Mouse (Mus musculus) thymus, postnatal 14 days (tissue): Measurements from ENCODE around the gene Trim41.
"Not testable (repeated sequence)": the region's sequence is repeated elsewhere in the genome, so short reads cannot be mapped to it uniquely, and the experiment has no call there.

Source experiments
- DNase-seq: peaks from one replicate; pipeline ENCODE4 v3.0.0; 2021

Trim41 gene

DNA sequence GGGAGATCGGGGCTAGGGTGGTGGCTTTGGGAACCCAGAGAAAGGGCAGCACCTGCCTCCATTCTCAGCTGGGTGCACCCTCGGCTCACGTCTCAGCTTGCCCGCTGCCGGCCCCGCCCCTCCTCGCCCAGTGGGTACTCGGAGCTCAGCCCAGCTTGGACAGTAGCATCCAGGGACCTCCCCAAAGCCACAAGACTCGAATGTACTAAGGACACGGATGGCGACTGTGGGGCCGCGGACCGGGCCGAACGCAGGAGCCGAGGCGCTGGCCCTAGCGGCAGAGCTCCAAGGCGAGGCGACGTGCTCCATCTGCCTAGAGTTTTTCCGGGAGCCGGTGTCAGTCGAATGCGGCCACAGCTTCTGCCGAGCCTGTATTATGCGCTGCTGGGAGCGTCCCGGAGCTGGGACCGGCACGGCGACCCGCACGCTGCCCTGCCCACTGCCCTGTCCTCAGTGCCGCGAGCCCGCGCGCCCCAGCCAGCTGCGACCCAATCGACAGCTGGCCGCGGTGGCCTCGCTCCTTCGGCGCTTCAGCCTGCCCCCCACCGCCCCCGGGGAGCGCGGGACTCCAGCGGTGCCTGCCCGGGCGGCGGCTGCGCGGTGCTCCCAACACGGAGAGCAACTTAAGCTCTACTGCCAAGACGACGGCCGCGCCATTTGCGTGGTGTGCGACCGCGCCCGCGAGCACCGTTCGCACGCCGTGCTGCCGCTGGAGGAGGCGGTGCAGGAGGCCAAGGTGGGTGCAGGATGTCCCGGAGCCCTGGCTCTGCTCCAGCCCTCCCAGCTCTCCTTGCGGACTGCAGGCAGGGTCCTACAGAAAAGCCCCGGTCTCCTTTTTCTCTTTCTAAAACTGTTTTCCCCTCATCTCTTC, 20.4 kb upstream of the Trim41 start:
- DNase-seq: peak; percentile 64

DNA sequence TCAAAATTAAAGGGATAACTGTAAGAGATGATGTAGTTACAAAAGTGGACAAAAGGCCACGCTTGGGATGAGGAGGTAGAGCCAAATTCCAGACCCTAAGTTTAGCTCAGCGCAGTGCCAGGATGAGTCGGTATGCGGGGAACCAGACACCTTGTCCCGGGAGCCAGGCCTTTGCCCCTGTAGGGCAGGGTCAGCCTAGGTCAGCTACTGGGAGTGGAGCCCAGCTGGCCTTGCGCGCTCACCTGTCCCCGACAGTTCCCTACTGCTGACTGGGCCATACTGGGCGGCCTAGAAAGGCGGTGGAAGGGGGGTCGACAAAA, 19.8 kb upstream of the Trim41 start:
- no peak for DNase-seq

DNA sequence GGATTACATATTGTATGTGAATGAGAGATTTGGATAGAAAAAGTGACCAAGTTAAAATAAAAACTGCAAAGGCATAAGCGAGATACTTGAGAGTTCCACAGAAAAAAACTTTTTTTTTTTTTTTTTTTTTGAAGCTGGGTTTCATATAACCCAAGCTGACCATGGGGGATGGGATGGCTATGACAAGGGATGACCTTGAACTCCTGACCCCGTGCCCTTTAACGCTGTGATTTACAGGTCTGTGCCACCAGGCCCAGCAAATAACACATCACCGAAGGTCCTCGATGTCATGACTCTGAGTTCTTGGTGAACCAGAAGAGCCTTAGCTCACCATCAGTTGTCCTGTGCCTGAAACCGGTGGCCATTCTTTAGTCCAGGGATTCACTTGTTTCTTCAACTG, 18.8 kb upstream of the Trim41 start:
- DNase-seq: no peak

DNA sequence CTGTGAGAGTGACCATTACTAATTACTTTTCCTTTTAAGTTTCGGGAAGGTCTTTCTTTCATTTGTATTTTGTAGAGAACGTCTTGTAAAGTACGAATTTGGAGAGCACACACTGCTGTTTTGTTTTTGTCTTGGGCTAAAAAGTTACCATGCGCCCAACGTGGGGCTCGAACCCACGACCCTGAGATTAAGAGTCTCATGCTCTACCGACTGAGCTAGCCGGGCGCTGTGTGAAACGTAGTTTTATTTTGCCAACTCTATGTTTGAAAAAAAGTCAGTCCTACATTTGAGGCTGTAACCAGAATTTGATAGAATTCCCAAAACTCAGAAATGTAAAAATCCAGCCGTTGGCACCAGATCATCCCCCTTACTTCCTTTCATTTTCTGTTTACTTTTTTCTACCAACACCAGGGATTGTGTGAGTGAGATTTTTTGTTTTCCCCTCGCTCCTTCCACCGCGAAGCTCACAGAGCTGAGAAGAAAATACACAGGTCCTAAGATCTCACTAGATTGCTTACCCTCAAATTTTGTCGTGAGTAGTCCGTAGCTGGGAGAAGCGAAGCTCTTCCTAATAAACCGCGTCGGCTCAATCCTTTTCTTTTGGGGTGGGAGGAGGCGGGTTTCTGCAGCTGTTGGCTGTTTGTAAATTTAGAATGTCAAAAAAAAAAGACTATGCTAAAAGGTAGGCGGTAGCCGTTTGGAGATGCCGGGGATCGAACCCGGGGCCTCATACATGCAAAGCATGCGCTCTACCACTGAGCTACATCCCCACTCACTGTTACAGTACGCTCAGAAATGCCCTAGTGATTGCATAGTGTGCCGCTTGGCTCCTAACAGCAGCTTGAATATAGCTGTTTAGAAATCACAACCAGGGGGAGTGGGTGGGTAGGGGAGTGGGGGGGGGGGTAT, 16.8 kb upstream of the Trim41 start:
- peak; percentile 96 for DNase-seq

DNA sequence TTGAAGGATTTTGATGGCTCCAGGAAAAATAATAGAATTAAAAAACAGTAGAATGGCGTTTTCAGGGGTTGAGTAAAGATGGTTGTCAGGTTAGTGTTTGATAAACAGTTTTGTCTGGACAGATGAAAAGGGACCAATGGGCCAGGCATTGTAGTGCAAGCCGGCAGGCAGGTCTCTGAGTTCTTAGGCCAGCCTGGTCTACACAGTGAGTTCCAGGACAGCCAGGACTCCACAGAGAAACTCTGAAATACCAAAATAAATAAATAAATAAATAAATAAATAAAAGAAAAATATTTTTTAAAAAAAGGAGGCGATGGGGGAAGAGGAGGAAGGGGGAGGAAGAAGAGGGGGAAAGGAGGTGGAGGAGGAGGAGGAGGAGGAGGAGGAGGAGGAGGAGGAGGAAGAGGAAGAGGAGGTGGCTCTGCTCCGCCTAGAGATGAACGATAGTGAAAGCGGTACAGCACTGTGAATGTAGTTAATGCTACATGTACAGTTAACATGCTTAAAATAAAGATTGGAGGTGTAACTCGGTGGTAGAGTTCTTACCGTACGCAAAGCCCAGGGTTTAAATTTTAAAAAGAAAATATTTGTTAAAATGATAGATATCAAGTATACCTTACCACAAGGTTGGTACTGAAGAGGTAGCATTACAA, 16.1 kb upstream of the Trim41 start:
- no peak for DNase-seq

DNA sequence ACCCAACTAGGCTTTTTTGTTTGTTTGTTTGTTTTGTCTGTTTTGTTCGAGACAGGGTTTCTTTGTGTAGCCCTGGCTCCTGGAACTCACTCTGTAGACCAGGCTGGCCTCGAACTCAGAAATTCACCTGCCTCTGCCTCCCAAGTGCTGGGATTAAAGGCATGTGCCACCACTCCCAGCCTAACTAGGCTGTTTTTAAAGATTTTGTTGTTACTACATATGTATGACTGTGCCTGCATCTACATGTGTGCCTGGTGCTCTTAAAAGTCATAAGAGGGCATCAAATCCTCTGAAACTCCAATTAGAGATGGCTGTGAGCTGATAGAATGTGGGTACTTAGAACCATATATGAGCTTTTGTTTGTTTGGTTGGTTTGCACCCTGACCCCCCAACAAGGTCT, 14.1 kb upstream of the Trim41 start:
- no peak for DNase-seq

DNA sequence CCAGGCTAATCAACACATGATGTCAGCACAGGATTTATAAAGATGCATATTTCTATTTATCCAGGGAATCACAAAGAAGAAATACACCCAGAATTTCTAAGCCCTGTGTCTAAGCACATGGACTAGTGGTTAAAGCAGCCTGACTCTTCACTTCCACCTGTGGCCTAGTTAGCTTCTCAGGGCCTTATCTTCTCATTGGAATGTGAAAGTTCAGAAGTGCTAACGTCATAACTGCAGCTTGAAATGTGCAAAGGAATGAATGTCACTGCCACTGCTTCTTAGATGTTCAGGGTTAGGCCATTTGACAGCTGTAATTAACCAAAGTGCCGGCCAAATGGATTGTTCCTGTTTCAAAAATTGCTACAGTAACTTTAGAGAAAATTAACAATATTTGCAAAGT, 13.1 kb upstream of the Trim41 start:
- DNase-seq: no peak

DNA sequence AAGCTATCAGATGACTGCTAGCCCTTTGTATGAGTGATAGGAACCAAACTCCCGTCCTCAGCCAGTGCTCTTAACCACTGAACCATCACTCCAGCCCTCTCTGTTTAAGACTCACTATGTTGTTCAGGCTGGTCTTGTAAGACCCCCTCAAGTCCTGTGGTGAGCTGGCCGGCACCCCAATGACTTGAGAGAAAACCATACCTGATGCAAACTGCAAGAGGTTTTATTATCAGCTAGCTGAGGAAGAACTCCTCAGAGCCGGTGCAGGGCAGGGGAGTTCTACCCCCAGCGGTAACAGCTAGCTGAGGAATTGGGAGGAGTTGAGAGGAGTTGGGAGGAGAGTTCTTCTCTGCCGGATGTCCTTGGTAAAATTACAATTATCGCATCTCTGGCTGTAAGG, 10.8 kb upstream of the Trim41 start:
- no peak for DNase-seq

DNA sequence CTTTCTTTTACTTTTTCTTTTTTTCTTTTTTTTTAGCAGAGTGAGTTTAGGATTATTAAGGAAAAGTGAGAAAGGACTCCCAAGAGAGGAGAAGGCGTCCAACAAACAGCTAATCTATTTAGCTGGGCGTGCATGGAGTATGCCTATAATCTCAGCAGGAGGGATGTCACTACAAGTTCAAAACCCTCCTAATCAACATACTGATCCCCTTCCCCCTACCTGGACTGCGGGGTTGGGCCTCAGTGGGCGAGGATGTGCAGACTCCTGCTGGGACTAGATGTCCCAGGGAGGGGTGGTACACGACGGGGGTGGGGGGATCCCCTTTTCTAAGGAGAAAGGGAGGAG, 9.6 kb upstream of the Trim41 start:
- no peak for DNase-seq

DNA sequence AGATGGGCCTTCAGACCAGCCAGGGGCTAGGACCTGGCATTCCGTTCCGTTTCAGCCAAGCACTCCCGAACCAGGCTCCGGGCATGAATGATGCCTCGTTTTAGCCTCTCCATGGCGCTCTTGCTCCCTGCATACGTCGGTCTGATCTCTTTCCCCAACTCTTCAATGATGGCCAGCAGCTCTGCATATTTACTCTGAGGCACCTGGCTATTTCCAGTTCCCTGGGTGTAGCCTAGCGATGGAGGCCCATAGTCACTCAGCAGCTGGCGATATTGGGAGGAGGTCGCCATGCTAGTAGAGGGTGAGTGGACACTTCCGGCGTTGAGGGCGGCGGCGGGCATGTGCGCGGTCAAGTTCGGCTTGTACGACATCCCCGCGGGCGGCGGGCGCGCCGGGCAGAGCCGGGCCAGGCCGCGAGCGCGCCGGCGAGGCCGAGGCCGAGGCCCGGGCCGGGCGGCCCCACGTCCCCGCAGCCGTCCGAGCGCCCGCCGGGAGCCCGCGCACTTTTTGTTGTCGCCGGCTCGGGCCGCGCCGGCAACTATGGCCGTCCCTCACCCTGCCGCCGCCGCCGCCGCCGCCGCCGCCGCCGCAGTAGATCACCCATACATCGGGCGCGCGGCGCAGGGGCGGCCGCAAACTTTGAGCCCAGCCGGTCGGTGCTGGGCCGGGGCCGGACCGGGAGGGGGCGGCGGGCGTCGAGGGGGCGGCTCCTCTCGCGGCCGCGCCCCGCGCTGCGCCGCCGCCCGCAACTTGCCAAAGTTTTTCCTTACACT, 9.0 kb upstream of the Trim41 start, which contains the start of the genes Trim7 and Gm12184:
TSS of gene Trim7 (plus strand) at position 162 of the 773 bp plus-strand sequence.
TSS of gene Gm12184 (minus strand) at position 677 of the 773 bp plus-strand sequence.
- not testable (repeated sequence) for DNase-seq

DNA sequence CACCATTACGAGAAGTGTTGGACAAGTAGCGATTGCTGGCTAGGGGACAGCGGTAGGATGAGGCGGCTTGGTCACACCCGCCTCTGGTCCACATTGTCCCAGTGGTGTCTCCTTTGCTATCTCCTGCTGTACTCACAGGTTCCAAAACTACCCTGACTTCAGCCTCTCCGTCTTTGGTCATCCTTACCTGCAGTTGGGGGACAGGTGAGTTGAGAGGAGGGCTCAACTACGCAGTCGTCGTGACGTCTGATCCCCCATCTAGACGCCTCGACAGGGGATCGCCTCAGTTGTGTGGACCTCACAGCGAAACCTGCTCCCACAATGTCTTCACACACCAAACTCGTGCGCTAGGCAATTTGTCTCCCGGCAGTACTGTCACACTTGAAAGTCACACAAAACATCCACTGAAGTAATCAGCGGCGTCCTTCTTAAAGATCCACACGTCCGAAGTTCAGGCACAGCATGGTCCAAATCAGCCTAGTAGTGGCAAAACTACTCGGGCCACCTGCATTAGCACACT, 7.2 kb upstream of the Trim41 start:
- DNase-seq: no peak

DNA sequence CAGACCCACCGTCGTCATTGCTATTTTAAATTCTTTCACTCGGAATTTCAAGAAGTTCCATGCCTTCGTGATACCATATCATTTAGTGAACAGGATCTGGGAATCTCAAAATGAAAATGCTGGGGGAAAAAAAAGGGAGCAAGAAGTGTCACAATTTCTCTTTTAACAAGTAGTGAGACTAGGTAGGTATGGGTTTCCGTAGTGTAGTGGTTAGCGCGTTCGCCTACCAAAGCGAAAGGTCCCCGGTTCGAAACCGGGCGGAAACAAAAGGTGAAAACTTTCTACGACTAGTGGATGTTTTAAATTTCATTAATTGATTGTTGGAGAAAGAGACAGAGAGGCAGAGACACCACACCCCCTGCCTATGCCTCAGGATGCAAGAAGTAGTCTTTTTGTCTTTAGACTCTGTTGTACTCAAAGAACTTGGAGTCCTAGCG, 6.4 kb upstream of the Trim41 start:
- DNase-seq: peak; percentile 75

DNA sequence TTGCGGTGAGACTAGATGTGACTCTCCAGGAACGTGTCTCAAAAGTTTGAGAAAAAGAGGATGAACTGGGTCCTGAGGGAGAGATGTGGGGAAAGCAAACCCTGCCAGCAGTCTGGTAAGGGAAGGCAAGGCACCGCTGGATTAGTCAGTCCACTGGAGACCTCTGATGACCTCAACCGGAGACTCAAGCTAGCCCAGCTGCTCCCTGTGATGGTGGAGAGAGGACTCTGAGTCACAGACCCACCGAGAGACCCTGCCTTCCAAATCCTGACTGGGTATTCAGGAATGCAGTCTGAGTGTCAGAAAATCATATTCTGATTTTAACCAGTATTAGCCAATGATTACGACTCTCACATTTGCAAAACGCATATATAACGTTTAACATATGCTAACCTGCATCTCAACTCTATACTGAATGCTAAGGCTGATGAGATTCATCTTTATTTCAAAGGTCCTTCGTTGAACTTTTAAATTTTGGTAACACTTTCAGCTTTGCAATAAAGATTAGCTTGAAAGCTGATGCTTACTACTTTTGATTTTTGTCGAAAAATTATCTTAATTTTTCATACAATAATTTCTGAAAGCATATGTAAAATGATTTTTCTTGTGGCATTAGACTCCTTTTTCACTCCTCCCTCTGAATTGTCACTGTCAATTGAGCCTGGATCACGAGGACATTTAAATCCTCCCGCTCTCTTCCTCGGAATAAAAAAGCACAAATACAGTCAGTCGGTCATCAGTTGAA, 5.8 kb upstream of the Trim41 start:
- no peak for DNase-seq

DNA sequence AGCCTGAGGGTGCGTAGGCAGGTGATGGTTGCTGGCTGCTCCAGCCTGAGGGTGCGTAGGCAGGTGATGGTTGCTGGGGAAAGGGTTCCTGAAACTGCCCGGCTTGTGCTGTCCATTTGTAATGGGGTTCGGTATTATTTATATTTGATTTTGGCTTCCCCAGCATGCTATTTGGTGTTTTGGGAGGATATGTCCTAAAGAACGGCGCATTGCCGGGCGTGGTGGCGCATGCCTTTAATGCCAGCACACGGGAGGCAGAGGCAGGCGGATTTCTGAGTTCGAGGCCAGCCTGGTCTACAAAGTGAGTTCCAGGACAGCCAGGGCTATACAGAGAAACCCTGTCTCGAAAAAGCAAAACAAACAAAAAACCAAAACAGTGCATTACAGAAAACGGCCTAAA, 4.1 kb upstream of the Trim41 start:
- not testable (repeated sequence) for DNase-seq

DNA sequence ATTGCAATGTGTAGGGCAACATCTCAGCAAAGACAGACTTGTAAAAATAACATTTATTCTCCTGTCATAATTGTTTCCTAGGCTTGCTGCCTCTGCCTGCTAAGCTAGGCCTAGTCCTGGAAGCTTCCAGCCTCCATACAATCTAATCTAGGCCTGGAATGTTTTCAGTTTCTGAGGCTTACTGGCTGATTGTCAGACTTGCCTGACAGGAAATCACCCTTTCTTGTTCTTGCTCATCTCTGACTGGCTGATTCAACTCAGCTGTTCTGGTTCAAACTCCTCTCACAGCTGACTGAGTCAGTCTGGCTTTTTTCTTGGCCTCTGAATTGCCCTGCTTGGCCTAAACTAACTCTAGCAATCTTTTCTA, 3.1 kb upstream of the Trim41 start:
- DNase-seq: no peak

DNA sequence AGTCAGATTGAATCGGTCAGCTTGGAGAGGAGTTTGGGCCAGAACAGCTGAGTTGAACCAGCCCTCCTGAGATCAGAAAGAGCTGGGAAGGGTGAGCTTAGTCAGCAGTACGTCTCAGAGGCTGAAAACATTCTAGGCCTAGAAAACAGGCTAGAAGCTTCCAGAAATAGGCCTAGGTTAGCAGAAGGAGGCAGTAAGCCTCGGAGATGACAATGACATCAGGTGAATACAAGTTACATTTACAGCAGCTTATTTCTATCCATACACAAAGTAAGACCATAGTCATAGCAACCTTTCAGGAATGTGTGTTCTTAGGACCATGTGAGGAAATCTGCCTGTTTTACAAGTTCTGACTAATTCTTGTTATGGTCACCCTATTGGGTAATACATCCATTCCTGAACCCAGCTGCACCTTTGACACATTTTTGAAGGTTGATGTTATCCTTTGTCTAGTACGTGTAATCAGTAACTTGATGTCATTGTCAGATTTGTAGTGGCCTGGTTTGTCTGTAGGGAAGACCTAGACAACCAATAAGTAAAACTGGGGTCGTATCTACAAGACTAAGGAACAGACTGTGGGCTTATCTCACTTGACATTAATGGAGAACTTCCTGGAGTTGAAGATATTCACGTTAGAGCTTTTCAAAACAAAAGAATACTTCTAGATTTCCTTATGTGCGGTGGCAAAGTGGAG, 2.6 kb upstream of the Trim41 start:
- DNase-seq: no peak

DNA sequence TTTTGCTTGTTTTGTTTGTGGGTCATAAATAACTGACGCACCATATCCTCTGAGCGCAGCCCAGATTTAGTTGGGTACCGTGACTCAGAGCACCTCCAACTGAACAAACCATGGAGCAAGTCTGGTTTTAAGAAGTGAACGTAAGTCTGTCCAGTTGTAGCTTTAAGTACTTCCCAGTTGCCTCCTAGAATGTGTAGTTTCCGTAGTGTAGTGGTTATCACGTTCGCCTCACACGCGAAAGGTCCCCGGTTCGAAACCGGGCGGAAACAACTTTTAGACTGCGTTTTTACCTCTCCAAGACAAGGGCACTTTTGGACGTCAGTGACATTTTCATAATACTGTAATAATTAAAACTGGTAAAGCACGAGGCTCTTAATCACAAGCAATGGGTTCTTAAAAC, 1.2 kb upstream of the Trim41 start:
- peak; percentile 87 for DNase-seq

DNA sequence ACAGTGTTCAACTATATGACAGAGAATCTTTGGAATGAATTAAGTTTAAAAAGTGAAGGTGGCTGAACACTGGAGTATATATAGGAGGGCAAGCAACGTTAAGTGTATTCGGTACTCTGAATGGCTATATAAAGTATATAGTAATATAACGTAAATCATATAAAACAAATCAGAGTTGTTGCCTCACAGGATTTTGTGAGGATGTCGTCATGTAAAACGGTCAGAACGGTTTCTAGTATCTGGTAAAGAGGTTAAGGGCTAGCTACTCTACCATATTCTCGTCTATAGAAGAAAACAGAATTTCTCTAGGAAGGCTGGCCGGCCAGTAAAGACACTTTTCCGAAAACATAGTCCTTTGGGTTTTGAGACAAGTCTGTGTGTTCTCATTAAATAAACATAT, 641 bp upstream of the Trim41 start:
- DNase-seq: no peak

DNA sequence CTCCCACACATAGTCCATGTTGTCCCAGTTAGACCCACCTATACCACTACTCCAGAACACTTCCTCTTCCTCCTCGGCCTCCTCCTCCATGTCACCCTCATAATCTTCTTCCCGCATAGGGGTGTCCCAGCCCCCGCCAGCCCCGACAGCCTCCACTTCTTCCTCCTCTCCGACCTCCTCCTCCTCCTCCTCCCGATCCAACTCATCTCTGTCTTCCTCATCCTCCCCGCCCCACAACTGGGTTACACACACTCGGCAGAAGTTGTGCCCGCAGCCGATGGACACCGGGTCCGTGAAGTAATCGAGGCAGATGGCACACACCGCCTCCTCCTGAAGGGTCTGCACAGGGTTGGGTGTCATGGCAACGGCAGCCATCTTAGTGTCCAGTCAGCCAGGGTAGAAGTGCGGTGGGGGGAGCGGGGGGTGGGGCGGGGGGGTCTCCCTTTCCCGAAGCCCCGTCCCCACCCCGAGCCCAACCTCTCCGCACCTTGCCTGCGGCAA, 822 bp downstream of the Trim41 start:
- no peak for DNase-seq

DNA sequence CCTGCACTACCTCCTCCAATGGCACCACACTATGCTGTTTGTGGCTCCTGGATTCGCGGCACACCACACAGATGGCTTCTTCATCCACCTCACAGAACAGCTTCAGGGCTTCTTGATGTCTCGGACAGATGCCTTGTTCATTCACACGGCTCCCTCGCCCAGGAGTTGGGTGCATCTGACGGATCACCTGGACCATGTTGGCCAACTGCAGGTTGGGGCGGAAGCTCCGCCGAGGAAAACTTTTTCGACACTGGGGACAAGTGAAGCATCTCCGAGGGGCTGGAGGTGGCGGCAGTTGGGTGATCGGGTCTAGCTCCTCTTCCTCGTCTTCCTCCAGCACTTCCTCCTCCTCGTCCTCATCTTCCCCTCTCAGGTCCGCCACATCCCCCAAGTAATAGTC, 1.3 kb downstream of the Trim41 start:
- DNase-seq: peak; percentile 32

DNA sequence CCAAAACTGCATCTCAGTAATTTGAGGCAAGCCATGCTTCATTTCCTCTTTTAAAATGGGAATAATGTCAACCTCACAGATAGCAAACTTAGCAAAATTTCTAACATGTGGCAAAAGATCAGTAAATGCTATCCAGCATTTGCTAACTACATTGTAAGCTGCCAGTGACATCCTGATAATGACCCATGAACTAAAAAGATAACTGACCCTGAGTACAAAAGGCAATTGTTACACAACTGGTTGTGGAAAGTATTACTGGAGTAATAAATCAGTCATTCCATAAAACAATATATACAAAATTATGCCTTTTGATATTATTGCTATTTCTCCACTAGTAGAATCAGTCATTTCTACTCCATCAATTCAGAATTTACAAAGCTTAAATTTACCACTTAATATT, 3.4 kb downstream of the Trim41 start:
- no peak for DNase-seq
